Mouse (Mus musculus): ENCODE measurements around the gene Herc3. TPM values are rescaled to one million over a fixed set of nuclear protein-coding genes. Genes with fewer than 3 reads are reported as not detected.
A peak's percentile ranks its signal among the peaks of the same experiment; 100 is the strongest.

The Herc3 gene
- polyA plus RNA-seq, 1 experiment from 2014 or later: 13.5 TPM

- DNase-seq (ENCODE audit: low spot score) (no peak), ATAC-seq (replicated peaks; ENCODE audit: low FRiP score) (no peak)
- Histone ChIP-seq H3K4me3 (ENCODE audit: low read depth, low read length) (no peak overlapping the region), H3K27ac (ENCODE audit: low read depth, low read length) (no peak overlapping the region), H3K4me2 (ENCODE audit: low read depth, low read length, severe bottlenecking) (no peak overlapping the region), H3K4me1 (replicated peaks; ENCODE audit: control insufficient read depth, insufficient read depth, low read length) (peaks cover 3% of the 10 kb centered on the region; the same call in 1 of the 2 replicates), H3K27me3 (ENCODE audit: control insufficient read depth, insufficient read depth, low read length) (no peaks in the 10 kb centered on the region), H3K36me3 (ENCODE audit: control insufficient read depth, insufficient read depth, low read length) (no peaks in the 10 kb centered on the region), H3K9me3 (ENCODE audit: control insufficient read depth, low read length) (no peaks in the 10 kb centered on the region), H3K9ac (ENCODE audit: low read length) (no peak overlapping the region)
- 82% methylated on average over 7 of the region's 7 CpGs for WGBS
Measured at GRCm38 (mm10) chr6:58834470-58834869, 3.2 kb downstream of the Herc3 start.

- ATAC-seq (replicated peaks; ENCODE audit: low FRiP score) (no peak), DNase-seq (ENCODE audit: low spot score) (no peak)
- no peak overlapping the region for H3K4me3 ChIP-seq (ENCODE audit: low read depth, low read length)
- H3K36me3 ChIP-seq (ENCODE audit: control insufficient read depth, insufficient read depth, low read length): no peaks in the 10 kb centered on the region
- no peaks in the 10 kb centered on the region for H3K9me3 ChIP-seq (ENCODE audit: control insufficient read depth, low read length)
- H3K27ac ChIP-seq (ENCODE audit: low read depth, low read length): no peak overlapping the region
- no peaks in the 10 kb centered on the region for H3K27me3 ChIP-seq (ENCODE audit: control insufficient read depth, insufficient read depth, low read length)
- H3K4me1 ChIP-seq (replicated peaks; ENCODE audit: control insufficient read depth, insufficient read depth, low read length): peaks cover 3% of the 10 kb centered on the region; the same call in 1 of the 2 replicates
- H3K9ac ChIP-seq (ENCODE audit: low read length): no peak overlapping the region
- 87% methylated on average over 1 of the region's 1 CpGs for WGBS
- no peak overlapping the region for H3K4me2 ChIP-seq (ENCODE audit: low read depth, low read length, severe bottlenecking)
Measured at GRCm38 (mm10) chr6:58835591-58835990, 4.3 kb downstream of the Herc3 start.

- ATAC-seq (replicated peaks; ENCODE audit: low FRiP score) (no peak), DNase-seq (ENCODE audit: low spot score) (no peak)
- peaks cover 3% of the 10 kb centered on the region; the same call in 1 of the 2 replicates for H3K4me1 ChIP-seq (replicated peaks; ENCODE audit: control insufficient read depth, insufficient read depth, low read length)
- H3K4me2 ChIP-seq (ENCODE audit: low read depth, low read length, severe bottlenecking): no peak overlapping the region
- no peak overlapping the region for H3K27ac ChIP-seq (ENCODE audit: low read depth, low read length)
- H3K36me3 ChIP-seq (ENCODE audit: control insufficient read depth, insufficient read depth, low read length): no peaks in the 10 kb centered on the region
- no peaks in the 10 kb centered on the region for H3K27me3 ChIP-seq (ENCODE audit: control insufficient read depth, insufficient read depth, low read length)
- no peaks in the 10 kb centered on the region for H3K9me3 ChIP-seq (ENCODE audit: control insufficient read depth, low read length)
- H3K9ac ChIP-seq (ENCODE audit: low read length): no peak overlapping the region
- H3K4me3 ChIP-seq (ENCODE audit: low read depth, low read length): no peak overlapping the region
- WGBS: 96% methylated on average over 2 of the region's 2 CpGs
Measured at GRCm38 (mm10) chr6:58836476-58836875, 5.2 kb downstream of the Herc3 start.

GRCm38 (mm10) chr6:58837917-58838316 is 6.7 kb downstream of the Herc3 start:
- 8% methylated on average over 1 of the region's 1 CpGs for WGBS
- no peaks in the 10 kb centered on the region for H3K36me3 ChIP-seq (ENCODE audit: control insufficient read depth, insufficient read depth, low read length)
- peak; percentile 55 for DNase-seq (ENCODE audit: low spot score)
- peak overlapping the region; percentile 26; the same call in 1 of the 2 replicates for H3K27ac ChIP-seq (ENCODE audit: low read depth, low read length)
- no peaks in the 10 kb centered on the region for H3K9me3 ChIP-seq (ENCODE audit: control insufficient read depth, low read length)
- no peaks in the 10 kb centered on the region for H3K27me3 ChIP-seq (ENCODE audit: control insufficient read depth, insufficient read depth, low read length)
- no peak overlapping the region for H3K4me3 ChIP-seq (ENCODE audit: low read depth, low read length)
- no peak overlapping the region for H3K4me2 ChIP-seq (ENCODE audit: low read depth, low read length, severe bottlenecking)
- ATAC-seq (replicated peaks; ENCODE audit: low FRiP score): peak; percentile 75
- H3K4me1 ChIP-seq (replicated peaks; ENCODE audit: control insufficient read depth, insufficient read depth, low read length): 0 out of 2 replicates have a peak, but pooled peaks cover 3% of the 10 kb centered on the region
- no peak overlapping the region for H3K9ac ChIP-seq (ENCODE audit: low read length)

- Histone ChIP-seq H3K27me3 (ENCODE audit: control insufficient read depth, insufficient read depth, low read length) (no peaks in the 10 kb centered on the region), H3K9ac (ENCODE audit: low read length) (no peak overlapping the region), H3K4me2 (ENCODE audit: low read depth, low read length, severe bottlenecking) (no peak overlapping the region), H3K9me3 (ENCODE audit: control insufficient read depth, low read length) (no peaks in the 10 kb centered on the region), H3K27ac (ENCODE audit: low read depth, low read length) (no peak overlapping the region), H3K4me3 (ENCODE audit: low read depth, low read length) (no peak overlapping the region), H3K4me1 (replicated peaks; ENCODE audit: control insufficient read depth, insufficient read depth, low read length) (0 out of 2 replicates have a peak, but pooled peaks cover 3% of the 10 kb centered on the region), H3K36me3 (ENCODE audit: control insufficient read depth, insufficient read depth, low read length) (no peaks in the 10 kb centered on the region)
- ATAC-seq (replicated peaks; ENCODE audit: low FRiP score) (no peak), DNase-seq (ENCODE audit: low spot score) (no peak)
- 76% methylated on average over 2 of the region's 2 CpGs for WGBS
Measured at GRCm38 (mm10) chr6:58841208-58841607, 9.9 kb downstream of the Herc3 start.

- ATAC-seq (replicated peaks; ENCODE audit: low FRiP score) (no peak), DNase-seq (ENCODE audit: low spot score) (no peak)
- no peak overlapping the region for H3K4me3 ChIP-seq (ENCODE audit: low read depth, low read length)
- no peaks in the 10 kb centered on the region for H3K9me3 ChIP-seq (ENCODE audit: control insufficient read depth, low read length)
- 0 out of 2 replicates have a peak, but pooled peaks cover 3% of the 10 kb centered on the region for H3K4me1 ChIP-seq (replicated peaks; ENCODE audit: control insufficient read depth, insufficient read depth, low read length)
- WGBS: 59% methylated on average over 2 of the region's 2 CpGs
- no peak overlapping the region for H3K9ac ChIP-seq (ENCODE audit: low read length)
- H3K27me3 ChIP-seq (ENCODE audit: control insufficient read depth, insufficient read depth, low read length): no peaks in the 10 kb centered on the region
- no peaks in the 10 kb centered on the region for H3K36me3 ChIP-seq (ENCODE audit: control insufficient read depth, insufficient read depth, low read length)
- H3K4me2 ChIP-seq (ENCODE audit: low read depth, low read length, severe bottlenecking): no peak overlapping the region
- H3K27ac ChIP-seq (ENCODE audit: low read depth, low read length): no peak overlapping the region
Measured at GRCm38 (mm10) chr6:58842186-58842585, 10.9 kb downstream of the Herc3 start.

- ATAC-seq (replicated peaks; ENCODE audit: low FRiP score): no peak
- Histone ChIP-seq H3K4me2 (ENCODE audit: low read depth, low read length, severe bottlenecking) (no peak overlapping the region), H3K27ac (ENCODE audit: low read depth, low read length) (no peak overlapping the region), H3K36me3 (ENCODE audit: control insufficient read depth, insufficient read depth, low read length) (no peaks in the 10 kb centered on the region), H3K9me3 (ENCODE audit: control insufficient read depth, low read length) (no peaks in the 10 kb centered on the region), H3K9ac (ENCODE audit: low read length) (no peak overlapping the region), H3K27me3 (ENCODE audit: control insufficient read depth, insufficient read depth, low read length) (no peaks in the 10 kb centered on the region), H3K4me1 (replicated peaks; ENCODE audit: control insufficient read depth, insufficient read depth, low read length) (no peaks in the 10 kb centered on the region), H3K4me3 (ENCODE audit: low read depth, low read length) (no peak overlapping the region)
- 89% methylated on average over 9 of the region's 9 CpGs for WGBS
- no peak for DNase-seq (ENCODE audit: low spot score)
Measured at GRCm38 (mm10) chr6:58843580-58843979, 12.3 kb downstream of the Herc3 start.

GRCm38 (mm10) chr6:58844188-58844822 is 13.0 kb downstream of the Herc3 start:
- H3K9ac ChIP-seq (ENCODE audit: low read length): no peak overlapping the region
- H3K4me3 ChIP-seq (ENCODE audit: low read depth, low read length): no peak overlapping the region
- H3K36me3 ChIP-seq (ENCODE audit: control insufficient read depth, insufficient read depth, low read length): no peaks in the 10 kb centered on the region
- no peak for ATAC-seq (replicated peaks; ENCODE audit: low FRiP score)
- no peak overlapping the region for H3K4me2 ChIP-seq (ENCODE audit: low read depth, low read length, severe bottlenecking)
- H3K4me1 ChIP-seq (replicated peaks; ENCODE audit: control insufficient read depth, insufficient read depth, low read length): no peaks in the 10 kb centered on the region; the same call in 1 of the 2 replicates
- no peaks in the 10 kb centered on the region for H3K9me3 ChIP-seq (ENCODE audit: control insufficient read depth, low read length)
- DNase-seq (ENCODE audit: low spot score): no peak
- WGBS: 91% methylated on average over 8 of the region's 8 CpGs
- no peak overlapping the region for H3K27ac ChIP-seq (ENCODE audit: low read depth, low read length)
- H3K27me3 ChIP-seq (ENCODE audit: control insufficient read depth, insufficient read depth, low read length): no peaks in the 10 kb centered on the region

Measured in forebrain, embryonic 11.5 days (tissue).